Mouse (Mus musculus) c-Kit-positive CD71-positive TER-119-positive erythroid progenitor cells, embryonic 14.5 days (primary cell): ENCODE measurements around the gene Olfr504.
"Not testable (repeated sequence)": the region's sequence is repeated elsewhere in the genome, so short reads cannot be mapped to it uniquely, and the experiment has no call there.

ENCODE experiments used
- DNase-seq: peaks from one replicate; pipeline ENCODE4 v3.0.0-alpha.2; 2013; ENCODE audit warnings: low spot score

Gene Olfr504

GRCm38 (mm10) chr7:108565693-108566092, at the start of gene Olfr504:
Gene Olfr504, minus strand, starts transcription at chr7:108565793.
- no peak for DNase-seq

GRCm38 (mm10) chr7:108614110-108614509, 48.5 kb upstream of the Olfr504 start:
- no peak for DNase-seq

DNA sequence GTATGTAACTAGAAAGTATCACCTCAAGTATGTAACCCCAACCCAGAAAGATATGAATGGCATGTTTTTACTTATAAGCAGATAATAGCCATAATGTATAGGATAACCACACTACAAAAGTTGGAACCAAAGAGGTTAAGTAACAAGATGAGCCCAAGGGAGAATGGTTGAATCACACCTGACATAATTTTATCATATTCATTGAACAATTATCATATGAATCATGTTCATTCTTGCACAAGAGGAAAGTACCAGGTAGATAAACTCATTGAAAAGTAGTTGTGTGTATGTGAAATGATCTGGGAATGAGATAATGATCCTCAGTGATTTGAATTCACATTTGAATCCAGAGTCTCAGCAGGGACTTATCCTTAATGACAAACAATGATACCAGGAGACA, 44.9 kb upstream of the Olfr504 start, which contains the start of gene Olfr506:
TSS of gene Olfr506 (plus strand) at position 301 of the 400 bp plus-strand sequence.
- no peak for DNase-seq

GRCm38 (mm10) chr7:108601916-108602315, 36.3 kb upstream of the Olfr504 start:
- DNase-seq, result not testable (repeated sequence)

- DNase-seq, result no peak
These were observed 24.2 kb upstream of the Olfr504 start for GRCm38 (mm10) chr7:108589797-108590196.

GRCm38 (mm10) chr7:108544227-108544626, 21.4 kb downstream of the Olfr504 start, which contains the start of gene Olfr503:
Gene Olfr503, plus strand, starts transcription at chr7:108544527.
- DNase-seq, result not testable (repeated sequence)

GRCm38 (mm10) chr7:108542416-108542815, 23.2 kb downstream of the Olfr504 start:
- DNase-seq, result no peak

DNA sequence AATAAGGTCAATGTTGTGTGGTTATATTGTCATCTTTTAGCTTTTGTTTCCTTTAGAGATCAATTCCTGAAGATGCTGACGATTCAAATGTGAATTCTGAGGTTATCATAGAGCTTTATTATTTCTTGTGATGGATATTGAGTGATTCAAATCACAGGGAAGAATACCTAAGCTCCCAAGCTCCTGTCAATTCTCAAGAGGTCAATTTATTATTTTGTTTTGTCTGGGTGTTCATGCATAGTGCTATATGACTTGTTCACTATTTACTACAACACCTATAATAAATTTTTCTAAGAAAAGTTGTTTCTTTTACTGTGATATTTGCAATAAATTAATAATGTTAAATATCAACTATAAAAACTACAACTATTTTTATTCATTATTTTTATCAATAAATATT, 40.6 kb downstream of the Olfr504 start, which contains the start of gene Olfr502:
TSS of gene Olfr502 (minus strand) at position 101 of the 400 bp plus-strand sequence.
- no peak for DNase-seq
